Mouse (Mus musculus) hindbrain, embryonic 13.5 days (tissue): ENCODE data around the gene Hdac4. TPM values are rescaled to one million over a fixed set of nuclear protein-coding genes. Genes with fewer than 3 reads are reported as not detected.

ENCODE experiments used
- ATAC-seq: fragments of 200-750 bp; cut with Nextera tagmentation; 2 replicates; pipeline ENCODE4 v1.8.0; 2017; ENCODE audit warnings: moderate TSS enrichment; ENCODE audit not compliant: low FRiP score
- H3K27ac ChIP-seq: fragments of 300-500 bp; sonication (generic); 2 replicates; pipeline ENCODE4 v1.5.1; 2015; ENCODE audit warnings: inconsistent platforms, mild to moderate bottlenecking, moderate library complexity
- H3K27me3 ChIP-seq: fragments of 300-500 bp; sonication (generic); 2 replicates; pipeline ENCODE4 v1.6.1; 2015; ENCODE audit warnings: mild to moderate bottlenecking, inconsistent platforms
- H3K36me3 ChIP-seq: fragments of 300-500 bp; sonication (generic); 2 replicates; pipeline ENCODE4 v1.6.1; 2015; ENCODE audit warnings: mild to moderate bottlenecking, inconsistent platforms
- H3K4me1 ChIP-seq: fragments of 300-500 bp; sonication (generic); replicated peaks from 2 replicates; pipeline ENCODE4 v1.6.1; 2015; ENCODE audit warnings: inconsistent platforms
- H3K4me2 ChIP-seq: fragments of 300-500 bp; sonication (generic); 2 replicates; pipeline ENCODE4 v1.6.1; 2015; ENCODE audit warnings: inconsistent platforms, mild to moderate bottlenecking, moderate library complexity
- H3K4me3 ChIP-seq: fragments of 300-500 bp; sonication (generic); 2 replicates; pipeline ENCODE4 v1.5.1; 2015; ENCODE audit warnings: mild to moderate bottlenecking, inconsistent platforms
- H3K9ac ChIP-seq: fragments of 300-500 bp; sonication (generic); 2 replicates; pipeline ENCODE4 v1.6.1; 2015; ENCODE audit warnings: mild to moderate bottlenecking, inconsistent platforms
- H3K9me3 ChIP-seq: fragments of 300-500 bp; sonication (generic); 2 replicates; pipeline ENCODE4 v1.6.1; 2016; ENCODE audit warnings: inconsistent platforms
- WGBS: fragments of 180-500 bp; shearing (Covaris S2); methylation state at CpG from one replicate; pipeline ENCODE4 v1.1.7; 2015; 5-methylcytosine and 5-hydroxymethylcytosine counted together
- polyA plus RNA-seq: library from polyadenylated mRNA; unstranded; fragments of >200 nt; fragmentation: Nextera tagmentation; extraction: Ambion mirVana; gene quantifications from 2 replicates; pipeline ENCODE4 v1.2.1, GENCODE M21; 2015

Hdac4 gene
- polyA plus RNA-seq, 1 experiment from 2014 or later: 25.3 TPM

DNA sequence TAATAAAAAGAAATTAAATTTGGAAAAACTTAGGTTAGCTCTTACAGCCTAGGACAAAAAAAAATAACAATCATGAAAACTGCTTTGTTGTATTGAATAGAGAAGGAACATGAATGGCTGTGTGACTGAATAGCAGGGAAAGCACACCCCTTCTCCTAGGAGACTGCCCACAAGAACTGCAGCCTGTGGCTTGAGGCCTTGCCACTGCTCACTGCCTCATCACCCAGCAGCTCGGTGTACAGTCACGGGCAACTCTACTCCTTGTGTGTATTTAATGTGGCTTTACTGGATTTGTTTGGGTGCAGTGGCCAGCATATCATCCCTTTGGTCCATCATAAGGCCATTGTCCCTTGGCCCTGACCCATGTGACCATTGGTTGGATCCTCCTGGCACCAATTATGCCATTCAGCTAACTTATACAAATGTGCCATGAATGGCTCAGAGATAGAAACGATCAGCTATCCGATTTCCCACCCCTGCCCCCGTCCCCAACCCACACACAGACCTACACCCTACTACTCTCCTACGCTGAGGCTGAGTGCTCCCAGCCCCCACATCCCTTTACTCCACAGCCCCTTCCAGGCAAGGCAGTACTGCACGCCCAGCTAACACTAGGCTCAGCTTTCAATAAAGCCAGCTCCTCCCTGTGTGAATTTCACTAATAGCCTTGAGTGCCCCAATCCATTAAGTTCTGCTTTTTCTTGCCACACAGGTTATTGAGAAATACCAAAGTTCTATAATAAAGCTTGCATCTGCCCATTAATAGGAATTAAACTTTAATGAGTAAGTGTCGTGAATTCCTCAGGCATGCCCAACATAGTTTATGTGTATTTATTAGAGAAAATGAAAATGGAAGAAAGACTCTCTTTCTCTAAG, 134.1 kb downstream of the Hdac4 start:
- 0 out of 2 replicates have a peak overlapping the region, but pooled peaks have one; percentile 8 for H3K9ac ChIP-seq
- H3K4me2 ChIP-seq: no peak overlapping the region
- H3K9me3 ChIP-seq: no peaks in the 10 kb centered on the region
- peak; percentile 88 for ATAC-seq
- H3K27me3 ChIP-seq: no peaks in the 10 kb centered on the region
- 23% methylated on average over 8 of the region's 8 CpGs for WGBS
- H3K36me3 ChIP-seq: no peaks in the 10 kb centered on the region; the same call in 1 of the 2 replicates
- peak overlapping the region; percentile 79 for H3K27ac ChIP-seq
- no peak overlapping the region for H3K4me3 ChIP-seq
- H3K4me1 ChIP-seq: peaks cover 51% of the 10 kb centered on the region

DNA sequence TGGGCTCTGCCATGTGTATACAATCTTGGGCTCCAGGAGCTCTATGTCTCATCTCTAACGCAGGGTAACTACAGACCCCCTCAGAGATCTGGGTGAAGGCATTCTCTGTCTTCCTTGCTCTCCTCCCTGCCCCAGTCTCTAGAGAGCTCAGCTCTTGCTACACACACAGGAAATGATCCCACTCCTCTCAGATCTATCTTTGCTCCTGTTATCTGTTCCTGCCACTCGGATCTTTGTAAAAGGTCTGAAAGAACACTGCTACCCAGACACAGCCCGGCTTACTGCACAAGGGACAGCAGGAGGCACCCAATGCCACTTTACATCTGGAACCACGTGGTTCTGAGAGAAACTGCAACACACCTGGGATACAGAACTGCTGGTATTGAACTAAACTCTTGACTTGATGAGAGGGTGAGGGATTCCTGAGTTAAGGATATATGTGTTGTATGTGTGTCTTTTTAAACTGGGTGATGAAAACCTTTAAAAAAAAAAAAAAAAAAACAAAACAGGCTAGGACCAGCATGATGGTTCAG, 134.9 kb downstream of the Hdac4 start:
- Histone ChIP-seq H3K4me3 (no peak overlapping the region), H3K4me1 (peaks cover 53% of the 10 kb centered on the region), H3K27me3 (no peaks in the 10 kb centered on the region), H3K9me3 (no peaks in the 10 kb centered on the region), H3K4me2 (no peak overlapping the region), H3K36me3 (no peaks in the 10 kb centered on the region; the same call in 1 of the 2 replicates), H3K27ac (no peak overlapping the region), H3K9ac (no peak overlapping the region)
- ATAC-seq: no peak
- 64% methylated on average over 4 of the region's 4 CpGs for WGBS

DNA sequence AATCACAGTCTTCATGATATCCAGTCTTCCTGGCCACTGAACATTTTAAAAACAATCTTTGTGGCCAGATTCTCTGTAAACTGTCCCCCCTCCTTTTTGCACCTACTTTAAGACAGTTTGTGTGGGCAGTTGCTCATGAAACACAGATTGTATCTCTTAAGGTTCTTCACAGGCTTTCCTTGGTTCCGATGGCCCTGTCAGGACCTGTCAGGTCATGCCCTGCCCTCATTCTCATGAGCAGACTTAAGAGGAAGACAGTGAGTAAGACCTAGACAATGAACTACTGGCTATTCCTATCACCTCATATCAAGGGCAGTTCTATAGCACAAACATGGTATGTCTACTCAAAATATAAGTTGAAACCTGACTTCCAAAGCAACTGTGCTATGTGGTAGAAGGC, 135.9 kb downstream of the Hdac4 start:
- peaks cover 54% of the 10 kb centered on the region for H3K4me1 ChIP-seq
- no peaks in the 10 kb centered on the region; the same call in 1 of the 2 replicates for H3K36me3 ChIP-seq
- WGBS: 95% methylated on average over 1 of the region's 1 CpGs
- H3K27me3 ChIP-seq: no peaks in the 10 kb centered on the region
- no peak overlapping the region for H3K9ac ChIP-seq
- no peak overlapping the region for H3K4me3 ChIP-seq
- no peaks in the 10 kb centered on the region for H3K9me3 ChIP-seq
- ATAC-seq: no peak
- H3K4me2 ChIP-seq: no peak overlapping the region
- no peak overlapping the region for H3K27ac ChIP-seq

DNA sequence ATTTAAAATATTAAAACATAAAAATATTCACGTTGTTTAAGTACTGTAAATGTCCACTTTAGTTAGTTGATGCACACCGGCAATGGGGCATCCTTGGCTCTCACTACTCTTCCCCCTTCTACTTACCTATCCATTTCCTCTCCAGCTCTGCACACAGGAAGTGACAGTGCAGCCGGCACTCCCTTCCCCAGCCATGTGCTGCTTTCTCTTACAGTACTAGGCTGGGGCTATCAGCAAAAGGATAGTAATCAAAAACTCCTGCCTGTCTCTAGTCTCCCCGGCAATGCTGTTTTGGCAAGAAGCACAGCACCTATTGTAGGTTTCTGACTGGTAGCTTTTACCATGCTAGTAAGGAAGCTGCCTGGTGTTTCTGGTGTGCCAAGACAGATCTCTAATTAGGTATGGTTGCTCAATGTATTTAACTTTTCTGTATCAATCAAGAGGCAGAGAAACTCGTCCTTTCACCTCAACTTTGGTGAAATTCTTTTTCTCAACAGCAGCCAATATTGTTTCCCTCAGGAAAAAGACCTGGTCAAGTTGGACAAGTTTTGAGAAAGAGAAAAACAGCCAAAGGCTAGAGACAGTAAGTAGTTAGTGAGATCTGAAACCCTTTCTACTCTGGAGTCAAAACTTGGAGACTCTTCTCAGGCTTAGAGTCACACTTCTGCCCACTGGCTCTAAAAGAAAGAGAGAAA, 136.6 kb downstream of the Hdac4 start:
- H3K4me1 ChIP-seq: peaks cover 48% of the 10 kb centered on the region
- 82% methylated on average over 5 of the region's 5 CpGs for WGBS

DNA sequence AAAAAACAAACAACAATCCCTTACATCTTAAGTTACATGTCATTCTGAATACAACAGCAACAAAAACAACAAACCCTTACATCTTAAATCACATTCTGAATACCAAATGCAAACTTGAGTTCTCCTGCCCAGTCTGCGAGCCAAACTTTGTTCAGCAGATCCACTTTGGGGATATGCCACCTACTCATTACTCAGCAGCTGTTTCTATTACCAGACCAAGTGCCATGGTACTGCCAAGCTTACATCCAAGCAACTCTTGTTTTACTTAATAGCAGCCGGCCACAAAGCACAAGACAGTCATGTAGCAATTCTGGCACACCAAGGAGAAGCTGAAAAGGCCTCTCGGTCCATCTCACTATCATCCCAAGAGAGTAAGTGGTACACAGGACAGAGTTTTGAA, 138.4 kb downstream of the Hdac4 start:
- Histone ChIP-seq H3K9ac (no peak overlapping the region), H3K4me3 (no peak overlapping the region), H3K36me3 (no peaks in the 10 kb centered on the region), H3K27ac (no peak overlapping the region), H3K4me2 (no peak overlapping the region), H3K27me3 (no peaks in the 10 kb centered on the region), H3K4me1 (peaks cover 33% of the 10 kb centered on the region), H3K9me3 (no peaks in the 10 kb centered on the region)
- ATAC-seq: no peak
- 90% methylated on average over 3 of the region's 3 CpGs for WGBS

More for the DNA sequence above, 136.6 kb downstream of the Hdac4 start:
- Histone ChIP-seq H3K27ac (no peak overlapping the region), H3K9me3 (no peaks in the 10 kb centered on the region), H3K9ac (no peak overlapping the region), H3K36me3 (no peaks in the 10 kb centered on the region), H3K27me3 (no peaks in the 10 kb centered on the region), H3K4me2 (no peak overlapping the region), H3K4me3 (no peak overlapping the region)
- ATAC-seq: no peak

DNA sequence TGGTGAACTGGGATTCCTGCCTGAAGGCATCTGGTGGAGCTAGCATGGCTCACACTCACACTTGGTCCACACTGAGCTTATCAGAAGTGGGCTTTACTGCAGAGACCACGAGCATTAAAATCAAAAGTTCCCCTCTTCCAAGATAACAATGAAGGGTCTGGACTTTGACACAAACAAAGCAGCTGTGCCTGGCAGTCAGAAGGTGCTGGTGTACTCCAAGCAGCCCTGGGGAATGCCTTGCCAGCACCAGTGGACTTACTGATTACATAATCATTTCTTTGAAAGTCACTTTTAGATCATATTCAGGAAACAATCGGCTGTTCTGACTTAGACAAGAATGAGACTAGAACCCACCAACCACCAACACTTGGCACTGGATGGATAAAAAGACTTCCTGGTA, 140.3 kb downstream of the Hdac4 start:
- no peak for ATAC-seq
- H3K9ac ChIP-seq: no peak overlapping the region
- H3K4me1 ChIP-seq: peaks cover 31% of the 10 kb centered on the region
- H3K27ac ChIP-seq: no peak overlapping the region
- no peak overlapping the region for H3K4me3 ChIP-seq
- no peaks in the 10 kb centered on the region for H3K27me3 ChIP-seq
- H3K4me2 ChIP-seq: no peak overlapping the region
- H3K9me3 ChIP-seq: no peaks in the 10 kb centered on the region
- 60% methylated on average over 2 of the region's 2 CpGs for WGBS
- no peaks in the 10 kb centered on the region for H3K36me3 ChIP-seq

DNA sequence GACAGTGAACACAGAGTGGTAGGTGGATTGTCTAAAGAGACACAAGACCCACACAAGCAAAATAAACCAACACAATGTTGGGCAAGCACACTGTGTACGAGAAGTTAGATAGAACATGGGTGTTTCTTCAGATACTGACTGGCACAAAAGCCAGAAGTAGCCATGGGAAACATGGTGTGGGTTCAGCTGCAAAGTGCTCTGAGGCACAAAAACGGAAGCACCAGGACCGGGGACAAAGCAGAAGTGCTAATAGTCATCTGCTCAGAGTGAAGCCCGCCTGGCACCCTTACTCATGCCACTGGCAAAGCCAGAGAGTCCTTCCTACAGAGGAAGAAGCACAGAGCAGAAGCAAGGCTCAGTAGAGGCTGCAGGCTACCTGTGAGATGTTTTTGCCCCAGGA, 143.3 kb downstream of the Hdac4 start:
- WGBS: 93% methylated on average over 4 of the region's 4 CpGs
- Histone ChIP-seq H3K9ac (no peak overlapping the region), H3K4me2 (no peak overlapping the region), H3K27ac (no peak overlapping the region), H3K4me1 (peaks cover 23% of the 10 kb centered on the region), H3K27me3 (no peaks in the 10 kb centered on the region), H3K36me3 (no peaks in the 10 kb centered on the region), H3K4me3 (no peak overlapping the region), H3K9me3 (no peaks in the 10 kb centered on the region)
- ATAC-seq: no peak

DNA sequence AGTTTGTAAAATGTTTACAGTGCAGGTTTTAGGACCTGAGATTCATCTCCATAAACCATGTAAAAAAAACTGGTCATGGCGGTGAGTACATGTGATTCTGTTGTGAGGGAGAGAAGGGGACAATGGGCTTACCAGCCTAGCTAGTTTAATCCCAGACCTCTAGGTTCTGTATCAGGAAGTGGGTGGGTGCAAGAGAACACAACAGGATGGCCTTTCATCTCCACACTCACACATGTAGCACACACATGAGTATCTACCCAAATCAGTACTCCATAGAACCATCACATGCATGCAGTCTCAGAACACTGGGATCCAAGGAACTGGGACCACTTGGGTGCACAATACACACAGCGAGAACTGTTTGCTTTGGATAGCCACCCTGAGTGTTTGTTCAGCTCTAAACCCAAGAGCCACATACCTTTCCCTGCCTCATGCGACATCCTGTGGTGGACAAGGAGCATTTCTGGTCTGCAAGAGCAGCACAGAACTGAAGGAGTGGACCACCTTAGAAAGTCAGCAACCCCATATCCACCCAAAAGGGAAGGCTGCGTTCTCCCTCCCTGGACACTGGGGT, 143.9 kb downstream of the Hdac4 start:
- Histone ChIP-seq H3K27me3 (no peaks in the 10 kb centered on the region), H3K9me3 (no peaks in the 10 kb centered on the region), H3K4me3 (no peak overlapping the region), H3K9ac (no peak overlapping the region), H3K36me3 (no peaks in the 10 kb centered on the region), H3K4me1 (peaks cover 23% of the 10 kb centered on the region), H3K27ac (no peak overlapping the region), H3K4me2 (no peak overlapping the region)
- no peak for ATAC-seq
- WGBS: 90% methylated on average over 4 of the region's 4 CpGs

DNA sequence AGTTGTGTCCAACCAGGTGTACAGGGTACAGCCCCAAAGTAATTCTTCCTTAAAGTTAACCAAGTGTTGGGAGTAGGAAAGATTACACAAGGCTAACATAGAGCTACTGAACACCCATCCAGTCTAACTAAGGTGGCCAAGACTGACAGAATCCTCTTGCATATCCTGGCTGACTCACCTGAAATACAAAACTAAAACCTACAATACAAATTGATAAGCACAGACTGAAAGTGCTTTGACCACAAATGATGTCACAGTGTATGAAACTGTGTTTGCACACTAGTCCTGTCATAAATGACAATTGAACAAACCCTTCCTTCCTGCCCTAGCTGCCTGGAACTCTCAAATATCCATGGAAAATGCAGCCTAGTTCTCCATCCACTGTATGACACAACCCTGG, 144.5 kb downstream of the Hdac4 start:
- Histone ChIP-seq H3K4me1 (peaks cover 23% of the 10 kb centered on the region), H3K27ac (no peak overlapping the region), H3K27me3 (no peaks in the 10 kb centered on the region), H3K4me2 (no peak overlapping the region), H3K4me3 (no peak overlapping the region), H3K36me3 (no peaks in the 10 kb centered on the region), H3K9me3 (no peaks in the 10 kb centered on the region), H3K9ac (no peak overlapping the region)
- no peak for ATAC-seq

DNA sequence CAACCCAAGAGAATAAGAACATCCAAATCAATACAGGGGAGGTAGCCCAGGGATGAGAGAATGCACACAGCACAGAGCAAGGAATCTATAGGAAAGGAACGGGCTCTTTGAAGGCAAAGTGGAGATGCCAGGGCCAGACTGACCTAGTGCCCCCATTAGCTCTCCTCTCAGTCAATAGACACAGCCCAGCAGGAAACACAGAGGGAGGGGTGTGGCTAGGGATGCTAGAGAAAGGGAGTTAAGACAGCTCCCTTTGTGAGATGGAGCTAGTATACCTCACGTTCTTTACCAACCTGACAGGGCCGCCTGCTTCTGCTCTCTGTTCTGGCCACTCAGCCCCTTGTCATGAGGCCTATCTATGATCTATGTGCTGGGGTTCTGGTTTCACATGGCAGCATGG, 144.9 kb downstream of the Hdac4 start:
- no peak overlapping the region for H3K27ac ChIP-seq
- H3K4me2 ChIP-seq: no peak overlapping the region

DNA sequence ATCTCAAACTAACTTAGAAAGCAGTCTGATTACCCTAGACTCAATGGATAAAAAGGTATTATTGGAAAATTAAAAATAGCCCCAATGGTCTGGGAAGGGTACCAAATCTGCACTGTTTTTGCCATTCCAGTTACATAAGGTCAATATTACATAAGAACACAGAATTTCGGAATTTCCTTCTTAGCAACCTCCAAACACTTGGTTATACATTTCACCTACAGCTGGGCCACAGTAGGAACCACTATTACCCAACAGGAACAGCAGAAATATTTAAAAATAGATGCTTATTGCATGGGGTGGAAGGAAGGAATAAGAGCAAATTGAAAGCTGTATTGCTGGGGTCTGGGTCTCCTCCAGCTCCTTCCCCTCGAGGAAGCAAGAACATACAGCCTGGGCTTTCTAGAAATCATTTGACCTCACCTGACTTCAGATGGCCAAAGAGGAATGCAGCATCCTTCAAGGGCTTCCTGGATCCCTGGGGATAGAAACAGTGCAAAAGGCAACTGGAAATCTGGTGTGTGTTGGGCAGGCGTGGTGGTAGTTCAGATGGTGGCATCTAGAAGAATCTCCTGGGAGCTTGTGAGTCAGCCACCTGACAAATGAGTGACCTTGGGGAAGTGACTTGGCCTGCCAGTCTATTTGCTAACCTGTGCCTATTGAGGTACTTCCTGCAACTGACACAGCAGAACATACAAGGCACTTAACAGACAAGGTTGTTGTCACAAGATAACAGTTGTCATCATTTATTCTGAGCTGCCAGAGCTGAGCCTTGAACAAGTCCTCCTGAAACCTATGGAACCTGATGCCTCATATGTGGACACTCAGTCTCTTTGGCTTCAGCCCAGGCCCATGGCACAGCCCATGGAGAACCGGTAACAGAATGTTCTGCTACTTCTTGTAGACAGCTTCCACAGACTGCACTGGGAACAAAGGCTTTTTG, 146.8 kb downstream of the Hdac4 start:
- H3K4me3 ChIP-seq: no peak overlapping the region
- WGBS: 92% methylated on average over 4 of the region's 4 CpGs
- ATAC-seq: no peak
- no peak overlapping the region for H3K4me2 ChIP-seq
- H3K9me3 ChIP-seq: no peaks in the 10 kb centered on the region
- no peak overlapping the region for H3K9ac ChIP-seq
- H3K27ac ChIP-seq: no peak overlapping the region
- no peaks in the 10 kb centered on the region for H3K36me3 ChIP-seq
- peaks cover 22% of the 10 kb centered on the region for H3K4me1 ChIP-seq
- no peaks in the 10 kb centered on the region for H3K27me3 ChIP-seq

More for the DNA sequence above, 144.9 kb downstream of the Hdac4 start:
- WGBS: 16% methylated on average over 3 of the region's 3 CpGs
- Histone ChIP-seq H3K9ac (no peak overlapping the region), H3K4me1 (peaks cover 20% of the 10 kb centered on the region), H3K36me3 (no peaks in the 10 kb centered on the region), H3K27me3 (no peaks in the 10 kb centered on the region), H3K9me3 (no peaks in the 10 kb centered on the region), H3K4me3 (no peak overlapping the region)
- ATAC-seq: no peak
